Mouse (Mus musculus): Measurements from ENCODE around the gene Pde10a. TPM values are rescaled to one million over a fixed set of nuclear protein-coding genes. Genes with fewer than 3 reads are reported as not detected.

Gene Pde10a
- total and polyA plus RNA-seq, 2 experiments from 2014 or later = 1.5 to 3.0 TPM

DNA sequence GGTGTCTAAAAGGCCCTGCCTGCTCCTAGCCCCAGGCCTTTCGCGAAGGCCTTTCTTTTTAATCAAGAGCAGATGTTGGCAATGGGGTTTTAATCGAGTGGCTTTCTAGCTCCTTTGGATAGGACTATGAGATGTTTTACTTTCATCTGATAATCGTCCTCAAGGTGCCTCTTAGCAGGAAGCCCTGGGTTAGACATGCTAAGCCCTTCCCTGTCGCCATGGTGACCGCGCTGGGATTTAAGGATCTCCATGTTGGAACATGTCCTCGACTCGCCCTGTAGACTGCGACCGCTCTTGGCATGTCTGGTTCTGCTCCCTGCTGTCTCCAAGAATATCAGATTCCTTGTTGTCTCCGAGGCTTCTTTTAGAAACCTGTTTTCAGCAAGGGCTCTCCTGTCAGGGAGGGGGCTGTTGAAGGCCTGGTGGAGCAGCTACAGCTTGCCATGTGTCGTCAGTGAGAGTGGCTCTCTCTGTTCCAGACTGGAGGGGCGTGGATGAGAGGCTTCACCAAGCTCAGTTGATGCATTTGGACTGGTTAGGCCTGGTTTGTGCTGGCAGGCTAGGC lies 16.9 kb downstream of the Pde10a start:
- no peaks in the 10 kb centered on the region for H3K36me3 ChIP-seq (replicated peaks; ENCODE audit: control insufficient read depth, insufficient read depth, low read length)
- ATAC-seq (ENCODE audit: insufficient read depth, low read depth) (no peak), DNase-seq (ENCODE audit: low spot score) (no peak)
- H3K27ac ChIP-seq (ENCODE audit: low read depth) = no peak overlapping the region
- no peaks in the 10 kb centered on the region for H3K27me3 ChIP-seq (ENCODE audit: control insufficient read depth, insufficient read depth, low read length)
- no peak for TF ChIP-seq CTCF (IDR thresholded peaks at IDR 0.05; ENCODE audit: low read depth)
- no peak for TF ChIP-seq EP300 (IDR thresholded peaks at IDR 0.05; ENCODE audit: low read depth)
- no peak overlapping the region for H3K9ac ChIP-seq (replicated peaks; ENCODE audit: low read depth, low read length)
- 80% methylated on average over 14 of the region's 14 CpGs for WGBS
- no peaks in the 10 kb centered on the region for H3K4me1 ChIP-seq (ENCODE audit: control insufficient read depth, insufficient read depth)
- H3K4me2 ChIP-seq (ENCODE audit: low read depth, low read length) = no peak overlapping the region
- H3K4me3 ChIP-seq (ENCODE audit: low read depth, low read length) = no peak overlapping the region
- no peaks in the 10 kb centered on the region for H3K9me3 ChIP-seq (replicated peaks; ENCODE audit: control insufficient read depth, low read length)

DNA sequence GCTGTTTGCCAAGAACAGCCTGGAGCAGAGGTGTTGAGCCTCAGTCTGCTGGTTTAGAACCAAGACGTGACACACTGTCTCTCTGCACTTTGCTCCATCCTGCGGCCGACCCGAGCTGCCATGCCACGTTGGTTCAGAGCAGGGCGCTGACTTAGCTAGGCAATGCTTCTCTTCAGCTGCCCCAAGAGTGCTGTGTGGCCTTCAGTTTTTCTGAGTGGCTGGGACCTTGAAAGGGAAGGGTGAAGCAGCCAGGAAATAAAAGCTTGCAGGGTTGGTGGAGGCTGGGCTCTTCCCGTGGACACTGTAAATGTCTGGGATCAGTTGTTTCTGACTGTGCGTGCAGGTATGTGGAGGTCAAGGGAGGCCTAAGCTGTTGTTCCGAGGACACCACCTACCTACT lies 21.2 kb downstream of the Pde10a start:
- Histone ChIP-seq H3K4me3 (ENCODE audit: low read depth, low read length) (no peak overlapping the region), H3K27ac (ENCODE audit: low read depth) (no peak overlapping the region), H3K9me3 (replicated peaks; ENCODE audit: control insufficient read depth, low read length) (no peaks in the 10 kb centered on the region), H3K27me3 (ENCODE audit: control insufficient read depth, insufficient read depth, low read length) (no peaks in the 10 kb centered on the region), H3K4me2 (ENCODE audit: low read depth, low read length) (no peak overlapping the region), H3K4me1 (ENCODE audit: control insufficient read depth, insufficient read depth) (no peaks in the 10 kb centered on the region), H3K36me3 (replicated peaks; ENCODE audit: control insufficient read depth, insufficient read depth, low read length) (no peaks in the 10 kb centered on the region), H3K9ac (replicated peaks; ENCODE audit: low read depth, low read length) (no peak overlapping the region)
- DNase-seq (ENCODE audit: low spot score) (no peak), ATAC-seq (ENCODE audit: insufficient read depth, low read depth) (no peak)
- WGBS = 71% methylated on average over 9 of the region's 9 CpGs
- TF ChIP-seq EP300 (IDR thresholded peaks at IDR 0.05; ENCODE audit: low read depth) (no peak), CTCF (IDR thresholded peaks at IDR 0.05; ENCODE audit: low read depth) (no peak)

DNA sequence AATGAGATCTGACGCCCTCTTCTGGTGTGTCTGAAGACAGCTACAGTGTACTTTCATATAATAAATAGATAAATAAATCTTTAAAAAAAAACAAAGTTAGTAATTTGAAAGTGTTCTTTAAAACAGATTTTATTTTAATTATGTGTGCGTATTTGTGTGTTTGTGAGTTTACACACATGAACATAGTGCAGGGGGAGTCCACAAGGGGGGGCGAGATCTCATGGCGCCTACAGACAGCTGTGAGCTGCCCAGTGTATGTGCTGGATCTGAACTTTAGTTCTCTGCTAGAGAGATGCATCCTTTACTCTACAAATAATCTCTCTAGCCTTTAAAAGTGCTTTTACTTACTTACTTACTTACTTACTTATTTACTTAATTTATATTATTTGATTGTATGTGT lies 23.6 kb downstream of the Pde10a start:
- Histone ChIP-seq H3K9me3 (replicated peaks; ENCODE audit: control insufficient read depth, low read length) (no peaks in the 10 kb centered on the region), H3K4me1 (ENCODE audit: control insufficient read depth, insufficient read depth) (peaks cover 6% of the 10 kb centered on the region; the same call in 1 of the 2 replicates), H3K27me3 (ENCODE audit: control insufficient read depth, insufficient read depth, low read length) (no peaks in the 10 kb centered on the region), H3K4me2 (ENCODE audit: low read depth, low read length) (no peak overlapping the region), H3K27ac (ENCODE audit: low read depth) (no peak overlapping the region), H3K4me3 (ENCODE audit: low read depth, low read length) (no peak overlapping the region), H3K9ac (replicated peaks; ENCODE audit: low read depth, low read length) (no peak overlapping the region), H3K36me3 (replicated peaks; ENCODE audit: control insufficient read depth, insufficient read depth, low read length) (no peaks in the 10 kb centered on the region)
- DNase-seq (ENCODE audit: low spot score) = no peak
- WGBS = 79% methylated on average over 4 of the region's 4 CpGs
- no peak for TF ChIP-seq CTCF (IDR thresholded peaks at IDR 0.05; ENCODE audit: low read depth)
- TF ChIP-seq EP300 (IDR thresholded peaks at IDR 0.05; ENCODE audit: low read depth) = no peak
- ATAC-seq (ENCODE audit: insufficient read depth, low read depth) = no peak

DNA sequence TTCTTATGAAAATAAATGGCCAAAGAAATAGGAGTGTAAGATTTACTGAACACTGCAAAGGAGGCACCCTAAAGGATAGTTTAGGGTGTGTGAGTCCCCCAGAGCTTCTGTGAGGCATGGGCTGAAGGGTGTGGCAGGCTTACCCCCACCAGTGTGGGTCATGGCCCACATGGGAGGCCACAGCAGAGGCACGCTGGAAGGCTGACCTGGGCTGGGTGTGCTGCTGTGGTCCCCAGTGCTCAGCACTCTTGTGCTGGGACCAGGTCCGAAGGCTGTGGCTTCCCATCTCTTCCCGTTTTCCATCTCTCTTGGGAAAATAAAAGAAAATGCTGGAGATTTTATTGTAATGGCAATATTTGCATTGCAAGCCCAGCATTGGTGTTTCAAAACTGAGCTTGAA lies 26.5 kb downstream of the Pde10a start:
- Histone ChIP-seq H3K4me2 (ENCODE audit: low read depth, low read length) (no peak overlapping the region), H3K9ac (replicated peaks; ENCODE audit: low read depth, low read length) (no peak overlapping the region), H3K4me3 (ENCODE audit: low read depth, low read length) (no peak overlapping the region), H3K27ac (ENCODE audit: low read depth) (no peak overlapping the region), H3K4me1 (ENCODE audit: control insufficient read depth, insufficient read depth) (peaks cover 9% of the 10 kb centered on the region; the same call in 1 of the 2 replicates), H3K9me3 (replicated peaks; ENCODE audit: control insufficient read depth, low read length) (no peaks in the 10 kb centered on the region), H3K36me3 (replicated peaks; ENCODE audit: control insufficient read depth, insufficient read depth, low read length) (no peaks in the 10 kb centered on the region), H3K27me3 (ENCODE audit: control insufficient read depth, insufficient read depth, low read length) (no peaks in the 10 kb centered on the region)
- no peak for DNase-seq (ENCODE audit: low spot score)
- no peak for TF ChIP-seq CTCF (IDR thresholded peaks at IDR 0.05; ENCODE audit: low read depth)
- TF ChIP-seq EP300 (IDR thresholded peaks at IDR 0.05; ENCODE audit: low read depth) = no peak
- 76% methylated on average over 3 of the region's 3 CpGs for WGBS
- no peak for ATAC-seq (ENCODE audit: insufficient read depth, low read depth)

DNA sequence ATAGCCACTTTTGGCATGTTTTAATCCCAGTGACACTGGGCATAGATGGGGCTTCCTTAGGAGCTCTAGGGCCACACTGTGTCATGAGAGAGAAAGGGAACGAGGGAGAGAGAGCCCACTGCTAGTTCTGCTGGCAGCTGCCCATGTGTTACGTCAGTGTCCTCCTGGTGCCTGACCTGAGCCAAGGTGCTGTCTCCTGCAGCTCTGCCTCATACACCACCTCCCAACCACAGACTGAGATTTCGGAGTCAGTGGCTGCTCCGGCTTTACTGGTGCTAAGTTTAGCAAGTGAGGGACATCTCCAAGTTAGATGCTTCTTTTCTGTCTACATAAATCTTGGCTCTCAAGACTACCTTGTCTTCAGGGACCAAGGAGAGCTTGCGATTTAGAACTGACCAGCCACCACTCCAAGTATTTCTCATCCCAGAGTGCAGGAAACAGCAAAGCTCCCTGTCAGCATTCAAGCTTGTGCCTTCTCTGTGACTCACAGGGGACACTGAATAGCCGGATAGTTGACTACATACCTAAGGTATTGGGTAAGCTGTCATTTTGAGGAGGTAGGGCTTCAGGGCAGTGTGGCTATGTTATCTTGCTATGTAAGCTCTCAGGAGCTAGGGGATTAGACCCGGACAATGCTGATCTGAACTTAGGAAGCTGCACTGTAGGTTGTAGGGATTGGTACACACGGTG lies 27.3 kb downstream of the Pde10a start:
- no peaks in the 10 kb centered on the region for H3K27me3 ChIP-seq (ENCODE audit: control insufficient read depth, insufficient read depth, low read length)
- no peak overlapping the region for H3K27ac ChIP-seq (ENCODE audit: low read depth)
- peaks cover 11% of the 10 kb centered on the region; the same call in 1 of the 2 replicates for H3K4me1 ChIP-seq (ENCODE audit: control insufficient read depth, insufficient read depth)
- H3K4me3 ChIP-seq (ENCODE audit: low read depth, low read length) = no peak overlapping the region
- H3K9me3 ChIP-seq (replicated peaks; ENCODE audit: control insufficient read depth, low read length) = no peaks in the 10 kb centered on the region
- H3K4me2 ChIP-seq (ENCODE audit: low read depth, low read length) = no peak overlapping the region
- whole genome bisulfite sequencing = 24% methylated on average over 8 of the region's 8 CpGs
- no peak overlapping the region for H3K9ac ChIP-seq (replicated peaks; ENCODE audit: low read depth, low read length)
- no peaks in the 10 kb centered on the region for H3K36me3 ChIP-seq (replicated peaks; ENCODE audit: control insufficient read depth, insufficient read depth, low read length)
- peak; percentile 44 for DNase-seq (ENCODE audit: low spot score)
- peak; percentile 59 for ATAC-seq (ENCODE audit: insufficient read depth, low read depth)
- TF ChIP-seq CTCF (IDR thresholded peaks at IDR 0.05; ENCODE audit: low read depth) = no peak
- TF ChIP-seq EP300 (IDR thresholded peaks at IDR 0.05; ENCODE audit: low read depth) = no peak

All from heart, postnatal 0 days (tissue).